Mouse (Mus musculus) layer of hippocampus, postnatal 25 days (tissue): ENCODE data around the gene Vmn1r228. TPM values are rescaled to one million over a fixed set of nuclear protein-coding genes. Genes with fewer than 3 reads are reported as not detected.

Source experiments
- DNase-seq, 2 experiments: peaks; one replicate each; pipeline ENCODE4 v3.0.0; 2022; ENCODE audit warnings: mixed read lengths in 2 of 2, low spot score in 1 of 2; ENCODE audit errors: extremely low spot score in 1 of 2
- total RNA-seq, 2 experiments: library from RNA; stranded (reverse); gene quantifications; 2 replicates each; pipeline ENCODE4 v1.2.3; 2021

Gene Vmn1r228
- total RNA-seq, result not detected

DNA sequence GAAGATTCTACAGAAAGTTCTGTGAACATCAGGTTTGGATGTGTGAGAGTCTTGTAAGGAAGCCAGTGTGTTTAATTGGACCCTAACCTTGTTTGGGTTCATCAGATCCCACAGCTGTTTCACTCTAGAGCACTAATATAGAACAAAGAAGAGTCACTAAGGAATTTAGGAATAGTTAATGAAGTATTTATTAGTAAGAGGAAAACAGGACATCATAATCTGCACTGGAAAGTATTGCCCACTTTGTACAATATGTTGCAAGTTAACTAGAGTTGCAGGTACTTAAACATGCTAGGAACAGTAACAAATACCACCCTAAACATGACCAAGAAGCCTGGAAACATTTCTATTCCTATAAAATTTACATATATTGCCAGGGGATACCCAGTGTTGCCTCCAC is at the start of gene Vmn1r228:
Vmn1r228 (minus strand) TSS at position 101 of the 400 bp plus-strand sequence.
- no peak for DNase-seq

GRCm38 (mm10) chr17:20811255-20811654 is 25.3 kb upstream of the Vmn1r228 start, which contains the start of gene Vmn1r229:
TSS of gene Vmn1r229 (plus strand) at chr17:20811555.
- no peak for DNase-seq

GRCm38 (mm10) chr17:20729543-20729942 is 56.4 kb downstream of the Vmn1r228 start, which contains the start of gene Vmn1r227:
TSS of gene Vmn1r227 (plus strand) at chr17:20729843.
- DNase-seq, result no peak

Other genes with a start within 250 kb of the Vmn1r228 start
- not detected for gene Vmn2r109, start 221.4 kb downstream of the Vmn1r228 start, total RNA-seq
- gene Vmn2r110, start 189.7 kb downstream of the Vmn1r228 start, total RNA-seq, result not detected
- gene Fpr-rs3, start 161.3 kb downstream of the Vmn1r228 start, total RNA-seq, result not detected
- not detected for gene Vmn1r226, start 103.3 kb downstream of the Vmn1r228 start, total RNA-seq
- gene Vmn1r227, start 56.3 kb downstream of the Vmn1r228 start, total RNA-seq, result not detected
- under 1 TPM; 0.05 to 0.07 TPM for gene Vmn1r229, start 25.4 kb upstream of the Vmn1r228 start, total RNA-seq
- not detected for gene Vmn1r230, start 54.3 kb upstream of the Vmn1r228 start, total RNA-seq
- gene Vmn1r231, start 118.9 kb upstream of the Vmn1r228 start, total RNA-seq, result not detected
- gene Vmn1r232, start 133.6 kb upstream of the Vmn1r228 start, total RNA-seq, result not detected
- 100 to 1,000 TPM; 645 to 674 TPM for gene Ppp2r1a, start 159.2 kb upstream of the Vmn1r228 start, total RNA-seq
- not detected for gene Vmn1r233, start 210.3 kb upstream of the Vmn1r228 start, total RNA-seq
- 10 to 100 TPM; 19.5 to 24.1 TPM for gene Zfp160, start 222.7 kb upstream of the Vmn1r228 start, total RNA-seq